Mouse (Mus musculus) embryonic fibroblast, embryonic 13.5 days (primary cell): ENCODE data around the gene Spon1.

Experiments
- CTCF ChIP-seq: IDR thresholded peaks from 2 replicates; pipeline ENCODE4 v1.5.1; 2011; ENCODE audit warnings: mild to moderate bottlenecking, control low read depth, low read length, moderate library complexity, borderline replicate concordance; ENCODE audit not compliant: insufficient read depth
- POLR2A ChIP-seq: IDR thresholded peaks from 2 replicates; pipeline ENCODE4 v1.6.1; 2011; ENCODE audit warnings: low read depth, mild to moderate bottlenecking, control low read depth, low read length, moderate library complexity

DNA sequence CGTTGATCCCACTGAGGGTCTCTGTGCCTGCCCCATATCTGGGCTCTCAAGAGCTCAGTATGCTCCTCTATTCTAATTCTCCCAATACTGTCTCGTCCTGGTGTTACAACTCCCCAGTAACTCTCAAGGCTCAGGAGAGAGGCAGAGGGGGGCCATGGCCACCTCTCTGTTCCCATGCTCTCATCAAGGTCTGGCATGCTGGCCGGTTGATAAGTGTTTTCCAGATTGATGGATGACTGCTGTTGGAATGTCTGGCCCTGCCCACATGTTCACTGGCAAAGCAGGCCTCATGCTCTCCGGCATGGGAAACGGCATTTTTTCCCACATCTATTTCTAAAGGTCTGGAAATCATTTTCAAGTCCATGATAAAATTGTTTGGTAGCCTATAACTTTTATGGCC lies 29.4 kb downstream of the Spon1 start:
- TF ChIP-seq CTCF (no peak), POLR2A (no peak)
